Comparison of ENCODE assay signal across 16 mouse cellular contexts in the genomic region with DNA sequence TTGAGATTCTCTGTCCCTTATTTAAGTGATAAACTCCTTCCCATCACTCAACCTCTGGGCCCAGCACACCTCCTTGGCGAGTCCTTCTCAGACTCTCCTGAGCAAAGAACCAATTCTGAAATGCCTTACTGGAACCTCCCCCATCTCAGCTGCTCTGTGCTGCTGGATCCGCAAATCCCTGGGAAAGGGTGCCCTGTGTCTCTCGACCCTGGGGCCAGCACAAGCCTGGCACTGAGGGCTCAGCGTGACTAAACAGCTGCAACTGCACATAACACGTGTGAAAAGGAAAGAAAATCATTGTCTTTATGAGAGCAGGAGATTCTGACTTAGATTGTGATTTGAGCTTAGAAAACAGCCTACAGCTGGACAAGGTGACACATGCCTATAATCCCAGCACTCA.
"Had no signal": no experiment of that assay in that cellular context is flagged by ENCODE, and none has a peak within 500 bp of the region (broad histone marks: within the 10 kb centered on the region; RNA-seq: fewer than 3 reads in every experiment).

No protein-coding gene starts in this region.

- H3K27me3 ChIP-seq: neural tube, embryonic 13.5 days; neural tube, embryonic 15.5 days; stomach, embryonic 15.5 days had no signal

- H3K4me1 ChIP-seq: neural tube, embryonic 13.5 days; neural tube, embryonic 15.5 days; stomach, embryonic 15.5 days had no signal

- H3K36me3 ChIP-seq: neural tube, embryonic 13.5 days; neural tube, embryonic 15.5 days; stomach, embryonic 15.5 days had no signal

- H3K27ac ChIP-seq: neural tube, embryonic 13.5 days; neural tube, embryonic 15.5 days; stomach, embryonic 15.5 days; stomach, postnatal 0 days had no signal

- H3K9ac ChIP-seq: neural tube, embryonic 13.5 days; neural tube, embryonic 15.5 days; stomach, embryonic 15.5 days had no signal

- H3K9me3 ChIP-seq: neural tube, embryonic 13.5 days; neural tube, embryonic 15.5 days; stomach, embryonic 15.5 days had no signal

- H3K4me3 ChIP-seq: neural tube, embryonic 13.5 days; neural tube, embryonic 15.5 days; stomach, embryonic 15.5 days had no signal

- DNase-seq: retina, postnatal 1 day; right cerebral cortex, adult 18-20 months; right cerebral cortex, postnatal 14 days; right cerebral cortex, postnatal 25 days; right cerebral cortex, postnatal 4 days; spleen, adult 18-20 months; thymus, adult 18-20 months; thymus, adult 2 months; thymus, postnatal 14 days; thymus, postnatal 25 days; thymus, postnatal 36 days; thymus, postnatal 4 days had no signal

- H3K4me2 ChIP-seq: neural tube, embryonic 13.5 days; neural tube, embryonic 15.5 days; stomach, embryonic 15.5 days had no signal
